ENCODE assay signal across 8 mouse cellular contexts in the genomic region with DNA sequence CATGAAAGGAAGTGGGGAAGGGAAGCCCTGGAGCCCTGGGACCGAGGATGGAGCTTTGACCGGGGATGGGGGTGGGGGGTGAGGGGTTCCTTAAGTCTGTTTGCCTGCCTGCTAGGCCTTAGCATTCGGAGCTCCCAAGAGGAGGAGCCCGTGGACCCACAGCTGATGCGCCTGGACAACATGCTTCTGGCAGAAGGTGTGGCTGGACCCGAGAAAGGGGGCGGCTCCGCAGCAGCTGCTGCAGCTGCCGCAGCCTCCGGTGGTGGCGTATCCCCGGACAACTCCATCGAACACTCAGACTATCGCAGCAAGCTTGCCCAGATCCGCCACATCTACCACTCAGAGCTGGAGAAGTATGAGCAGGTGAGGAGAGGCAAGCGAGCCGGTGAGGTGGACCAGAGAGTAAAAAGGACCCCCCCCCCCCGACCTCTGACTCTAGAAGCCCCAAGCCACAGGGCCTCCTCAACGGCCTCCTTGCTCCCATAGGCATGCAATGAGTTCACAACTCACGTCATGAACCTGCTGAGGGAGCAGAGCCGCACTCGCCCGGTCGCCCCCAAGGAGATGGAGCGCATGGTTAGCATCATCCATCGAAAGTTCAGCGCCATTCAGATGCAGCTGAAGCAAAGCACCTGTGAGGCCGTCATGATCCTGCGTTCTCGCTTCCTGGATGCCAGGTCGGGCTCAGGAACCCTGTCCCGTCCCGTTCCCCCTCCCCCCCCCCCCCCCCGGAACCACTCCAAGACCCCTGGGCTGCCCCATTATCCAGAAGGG. TPM values are rescaled to one million over a fixed set of nuclear protein-coding genes. Genes with fewer than 3 reads are reported as not detected.
DNase-seq lines count a peak whose midpoint lies in the region; ATAC-seq and TF ChIP-seq lines count a peak whose summit lies in the region.

No protein-coding gene starts in this region.

- no peaks in the 10 kb centered on the region for H3K9me3 ChIP-seq in ES-E14 (ENCODE audit: control insufficient read depth, insufficient read depth, low read depth, low read length)
- H3K9me3 ChIP-seq in forebrain, postnatal 0 days (ENCODE audit: low read length) = no peaks in the 10 kb centered on the region

- DNase-seq in cerebellum, adult 8-10 months = peak; percentile 29
- no peak for DNase-seq in cerebellum, postnatal 36 days
- DNase-seq in ES-E14 (ENCODE audit: low read depth, low spot score) (no peak), liver (peak; percentile 29)
- no peak for DNase-seq in forebrain, postnatal 0 days
- peak; percentile 49 for DNase-seq in retina, embryonic 14.5 days (ENCODE audit: low spot score)
- no peak for DNase-seq in right cerebral cortex, postnatal 25 days
- DNase-seq in gastrocnemius, adult 18-20 months (ENCODE audit: low spot score) = no peak

- peak overlapping the region; percentile 55; the same call in 1 of the 2 replicates for H3K9ac ChIP-seq in ES-E14 (ENCODE audit: insufficient read depth, low read depth, low read length, poor library complexity, severe bottlenecking)
- H3K9ac ChIP-seq in forebrain, postnatal 0 days = peak overlapping the region; percentile 94

- ATAC-seq in forebrain, postnatal 0 days = no peak

- H3K4me1 ChIP-seq in ES-E14 (ENCODE audit: control insufficient read depth in 2 of 2, insufficient read depth in 2 of 2, low read length in 2 of 2, poor library complexity in 1 of 2) = peaks cover 13 to 38% of the 10 kb centered on the region in 2 experiments
- H3K4me1 ChIP-seq in forebrain, postnatal 0 days (ENCODE audit: insufficient read depth) = peaks cover 8% of the 10 kb centered on the region

- H3K36me3 ChIP-seq in ES-E14 (ENCODE audit: control insufficient read depth, insufficient read depth, low read length, poor library complexity, severe bottlenecking) = peaks cover 19% of the 10 kb centered on the region; the same call in 1 of the 2 replicates
- peaks cover 17% of the 10 kb centered on the region for H3K36me3 ChIP-seq in forebrain, postnatal 0 days (ENCODE audit: insufficient read depth)

- H3K27ac ChIP-seq in ES-E14 (ENCODE audit: insufficient read depth, low read depth, low read length, poor library complexity, severe bottlenecking) = no peak overlapping the region
- peak overlapping the region; percentile 97; the same call in 1 of the 2 replicates for H3K27ac ChIP-seq in forebrain, postnatal 0 days (ENCODE audit: low read depth, low read length)

- in situ Hi-C loops in ES-E14 (cut with MboI; ENCODE audit: low sequenced_read_pairs in 2 of 2, unreplicated experiment in 2 of 2) = no loop called here

- 0 out of 2 replicates have a peak, but pooled peaks have one; percentile 3 for TF ChIP-seq CTCF in forebrain, postnatal 0 days (IDR thresholded peaks at IDR 0.05; ENCODE audit: low read depth)

- H3K4me3 ChIP-seq in ES-E14 (ENCODE audit: insufficient read depth in 1 of 2, low read depth in 1 of 2, low read length in 2 of 2, poor library complexity in 1 of 2, severe bottlenecking in 1 of 2) = peak overlapping the region; percentile 39 to 86; a peak in 1 of 4 replicates
- peak overlapping the region; percentile 89 for H3K4me3 ChIP-seq in forebrain, postnatal 0 days (ENCODE audit: low read depth, low read length)

- H3K4me2 ChIP-seq in forebrain, postnatal 0 days (ENCODE audit: low read depth) = peak overlapping the region; percentile 93

- no peaks in the 10 kb centered on the region for H3K27me3 ChIP-seq in forebrain, postnatal 0 days (ENCODE audit: insufficient read depth, low read length)

- WGBS in forebrain, postnatal 0 days = 51% methylated on average over 34 of the region's 34 CpGs

TF ChIP-seq in ES-E14, 5 proteins besides CTCF, POLR2A, EP300 and RAD21:
- TF ChIP-seq ZC3H11A (IDR thresholded peaks at IDR 0.05; ENCODE audit: borderline replicate concordance, low read depth, low read length) (no peak), CHD2 (IDR thresholded peaks at IDR 0.05; ENCODE audit: low read depth, low read length) (no peak), MAFK (IDR thresholded peaks at IDR 0.05; ENCODE audit: insufficient read depth, low read depth, low read length) (no peak), ZNF384 (IDR thresholded peaks at IDR 0.05; ENCODE audit: low read depth, low read length) (no peak)

RNA-seq across cellular contexts. Expression of a gene that starts 2.9 kb away (rescaled TPM):
- total RNA-seq in ES-E14 (2012; rRNA removed) = 36.0 and 47.2 TPM in 2 replicates
- 56.7 and 75.2 TPM in 2 replicates for total RNA-seq in forebrain, postnatal 0 days (2014; rRNA removed)
- polyA plus RNA-seq in forebrain, postnatal 0 days (2015; fragmentation: Nextera tagmentation; extraction: Ambion mirVana) = 3.9 and 5.9 TPM in 2 replicates
- total RNA-seq in gastrocnemius, adult 18-20 months (2021) = 10 to 100 TPM; 12.0 to 12.2 TPM

RNA-seq across cellular contexts. Expression of a gene that starts 3.7 kb away (rescaled TPM):
- total RNA-seq in ES-E14 (2012; rRNA removed) = 2.3 and 2.5 TPM in 2 replicates
- 1.8 and 2.8 TPM in 2 replicates for total RNA-seq in forebrain, postnatal 0 days (2014; rRNA removed)
- 0.92 and 1.2 TPM in 2 replicates for polyA plus RNA-seq in forebrain, postnatal 0 days (2015; fragmentation: Nextera tagmentation; extraction: Ambion mirVana)
- total RNA-seq in gastrocnemius, adult 18-20 months (2021) = not detected

RNA-seq across cellular contexts. Expression of a gene that starts 4.3 kb away (rescaled TPM):
- total RNA-seq in ES-E14 (2012; rRNA removed) = 4.9 and 5.8 TPM in 2 replicates
- 1.2 and 2.4 TPM in 2 replicates for total RNA-seq in forebrain, postnatal 0 days (2014; rRNA removed)
- polyA plus RNA-seq in forebrain, postnatal 0 days (2015; fragmentation: Nextera tagmentation; extraction: Ambion mirVana) = 4.2 and 4.6 TPM in 2 replicates
- total RNA-seq in gastrocnemius, adult 18-20 months (2021) = 1 to 10 TPM; 1.2 to 1.5 TPM

RNA-seq across cellular contexts. Expression of a gene that starts 9.6 kb away (rescaled TPM):
- 21.4 and 22.8 TPM in 2 replicates for total RNA-seq in ES-E14 (2012; rRNA removed)
- total RNA-seq in forebrain, postnatal 0 days (2014; rRNA removed) = 39.0 and 45.3 TPM in 2 replicates
- polyA plus RNA-seq in forebrain, postnatal 0 days (2015; fragmentation: Nextera tagmentation; extraction: Ambion mirVana) = 245 and 252 TPM in 2 replicates
- total RNA-seq in gastrocnemius, adult 18-20 months (2021) = 10 to 100 TPM; 22.0 to 22.1 TPM

RNA-seq across cellular contexts. Expression of a gene that starts 10.1 kb away (rescaled TPM):
- 55.9 and 62.7 TPM in 2 replicates for total RNA-seq in ES-E14 (2012; rRNA removed)
- total RNA-seq in forebrain, postnatal 0 days (2014; rRNA removed) = 187 and 217 TPM in 2 replicates
- 88.5 and 104 TPM in 2 replicates for polyA plus RNA-seq in forebrain, postnatal 0 days (2015; fragmentation: Nextera tagmentation; extraction: Ambion mirVana)
- total RNA-seq in gastrocnemius, adult 18-20 months (2021) = 10 to 100 TPM; 81.6 to 87.7 TPM

Comparison
In these comparisons a context has a peak if more than half of its experiments do, and no peak if none do; other contexts are left out.
1. DNase-seq: peak in cerebellum, adult 8-10 months (single experiment), liver (single experiment) and retina, embryonic 14.5 days (single experiment); none in cerebellum, postnatal 36 days (0 of 2), ES-E14 (single experiment), forebrain, postnatal 0 days (single experiment), right cerebral cortex, postnatal 25 days (single experiment) and gastrocnemius, adult 18-20 months (single experiment).